Mouse (Mus musculus) heart, embryonic 16.5 days (tissue): ENCODE measurements around the gene Syt9. TPM values are rescaled to one million over a fixed set of nuclear protein-coding genes. Genes with fewer than 3 reads are reported as not detected.

Experiments
- ATAC-seq: fragments of 200-750 bp; cut with Nextera tagmentation; replicated peaks from 2 replicates; pipeline ENCODE4 v1.8.0; 2017; ENCODE audit warnings: moderate number of reproducible peaks; ENCODE audit not compliant: insufficient read depth, low FRiP score; ENCODE audit errors: extremely low read depth
- H3K27ac ChIP-seq: fragments of 300-500 bp; sonication (generic); 2 replicates; pipeline ENCODE4 v1.5.1; 2014; ENCODE audit warnings: mild to moderate bottlenecking, low read length, control low read depth, moderate library complexity
- H3K27me3 ChIP-seq: fragments of 300-500 bp; sonication (generic); 2 replicates; pipeline ENCODE4 v1.6.1; 2014; ENCODE audit warnings: low read length, mixed read lengths; ENCODE audit not compliant: control insufficient read depth, insufficient read depth
- H3K36me3 ChIP-seq: fragments of 300-500 bp; sonication (generic); 2 replicates; pipeline ENCODE4 v1.6.1; 2014; ENCODE audit not compliant: control insufficient read depth, insufficient read depth
- H3K4me1 ChIP-seq: fragments of 300-500 bp; sonication (generic); 2 replicates; pipeline ENCODE4 v1.6.1; 2014; ENCODE audit warnings: low read length, mixed read lengths; ENCODE audit not compliant: control insufficient read depth, insufficient read depth
- H3K4me2 ChIP-seq: fragments of 300-500 bp; sonication (generic); 2 replicates; pipeline ENCODE4 v1.6.1; 2014; ENCODE audit warnings: low read depth, mild to moderate bottlenecking, control low read depth, low read length
- H3K4me3 ChIP-seq: fragments of 300-500 bp; sonication (generic); 2 replicates; pipeline ENCODE4 v1.5.1; 2014; ENCODE audit warnings: mild to moderate bottlenecking, control low read depth, low read length
- H3K9ac ChIP-seq: fragments of 300-500 bp; sonication (generic); 2 replicates; pipeline ENCODE4 v1.6.1; 2014; ENCODE audit warnings: low read length, control low read depth
- H3K9me3 ChIP-seq: fragments of 300-500 bp; sonication (generic); replicated peaks from 2 replicates; pipeline ENCODE4 v1.6.1; 2016; ENCODE audit warnings: low read length; ENCODE audit not compliant: control insufficient read depth
- WGBS: fragments of 180-500 bp; shearing (Covaris S2); extraction: QIAGEN DNeasy Blood & Tissue Kit; methylation state at CpG from one replicate; pipeline ENCODE4 v1.1.7; 2014; 5-methylcytosine and 5-hydroxymethylcytosine counted together
- polyA plus RNA-seq: library from polyadenylated mRNA; unstranded; fragments of >200 nt; fragmentation: Nextera tagmentation; extraction: Ambion mirVana; gene quantifications from 2 replicates; pipeline ENCODE4 v1.2.1, GENCODE M21; 2015

Syt9 gene
- polyA plus RNA-seq, 1 experiment from 2014 or later = 0.33 TPM

GRCm38 (mm10) chr7:107371126-107371920, 795 bp downstream of the Syt9 start:
- peaks cover 6% of the 10 kb centered on the region for H3K4me1 ChIP-seq
- peak overlapping the region; percentile 70 for H3K4me3 ChIP-seq
- ATAC-seq = peak; percentile 16; the same call in 1 of the 2 replicates
- H3K9ac ChIP-seq = peak overlapping the region; percentile 60
- H3K27ac ChIP-seq = no peak overlapping the region
- no peaks in the 10 kb centered on the region for H3K36me3 ChIP-seq
- peak overlapping the region; percentile 99 for H3K4me2 ChIP-seq
- no peaks in the 10 kb centered on the region for H3K9me3 ChIP-seq
- WGBS = 3% methylated on average over 45 of the region's 45 CpGs
- peaks cover 47% of the 10 kb centered on the region for H3K27me3 ChIP-seq

- Histone ChIP-seq H3K4me2 (no peak overlapping the region), H3K4me3 (no peak overlapping the region), H3K27ac (no peak overlapping the region), H3K27me3 (no peaks in the 10 kb centered on the region), H3K9ac (no peak overlapping the region), H3K4me1 (no peaks in the 10 kb centered on the region), H3K9me3 (no peaks in the 10 kb centered on the region), H3K36me3 (no peaks in the 10 kb centered on the region)
- ATAC-seq = no peak
- WGBS = 80% methylated on average over 5 of the region's 5 CpGs
Observed at GRCm38 (mm10) chr7:107380562-107380961, 10.0 kb downstream of the Syt9 start.

GRCm38 (mm10) chr7:107389604-107390003, 19.1 kb downstream of the Syt9 start:
- H3K27me3 ChIP-seq = no peaks in the 10 kb centered on the region
- no peak overlapping the region for H3K4me2 ChIP-seq
- no peak overlapping the region for H3K9ac ChIP-seq
- no peaks in the 10 kb centered on the region for H3K9me3 ChIP-seq
- H3K36me3 ChIP-seq = no peaks in the 10 kb centered on the region
- ATAC-seq = no peak
- no peak overlapping the region for H3K4me3 ChIP-seq
- H3K4me1 ChIP-seq = no peaks in the 10 kb centered on the region
- H3K27ac ChIP-seq = no peak overlapping the region

- no peak overlapping the region for H3K4me3 ChIP-seq
- H3K4me2 ChIP-seq = no peak overlapping the region
- no peaks in the 10 kb centered on the region for H3K27me3 ChIP-seq
- no peak overlapping the region for H3K27ac ChIP-seq
- no peak overlapping the region for H3K9ac ChIP-seq
- H3K9me3 ChIP-seq = no peaks in the 10 kb centered on the region
- no peaks in the 10 kb centered on the region for H3K4me1 ChIP-seq
- no peaks in the 10 kb centered on the region for H3K36me3 ChIP-seq
- 34% methylated on average over 2 of the region's 2 CpGs for WGBS
- ATAC-seq = no peak
Observed at GRCm38 (mm10) chr7:107392749-107393148, 22.2 kb downstream of the Syt9 start.

GRCm38 (mm10) chr7:107400061-107400799, 29.7 kb downstream of the Syt9 start:
- no peaks in the 10 kb centered on the region for H3K4me1 ChIP-seq
- no peak overlapping the region for H3K4me2 ChIP-seq
- H3K9ac ChIP-seq = no peak overlapping the region
- ATAC-seq = no peak
- 78% methylated on average over 15 of the region's 15 CpGs for WGBS
- H3K9me3 ChIP-seq = no peaks in the 10 kb centered on the region
- H3K4me3 ChIP-seq = no peak overlapping the region
- no peaks in the 10 kb centered on the region for H3K27me3 ChIP-seq
- no peaks in the 10 kb centered on the region for H3K36me3 ChIP-seq
- H3K27ac ChIP-seq = no peak overlapping the region

GRCm38 (mm10) chr7:107403261-107403660, 32.7 kb downstream of the Syt9 start:
- Histone ChIP-seq H3K36me3 (no peaks in the 10 kb centered on the region), H3K4me3 (no peak overlapping the region), H3K9me3 (no peaks in the 10 kb centered on the region), H3K9ac (no peak overlapping the region), H3K4me2 (no peak overlapping the region), H3K27ac (no peak overlapping the region), H3K4me1 (no peaks in the 10 kb centered on the region), H3K27me3 (no peaks in the 10 kb centered on the region)
- WGBS = 74% methylated on average over 3 of the region's 3 CpGs
- ATAC-seq = no peak

- WGBS = 83% methylated on average over 6 of the region's 6 CpGs
- no peak overlapping the region for H3K4me2 ChIP-seq
Observed at GRCm38 (mm10) chr7:107414928-107415327, 44.4 kb downstream of the Syt9 start.

GRCm38 (mm10) chr7:107417043-107417850, 46.7 kb downstream of the Syt9 start:
- Histone ChIP-seq H3K4me2 (no peak overlapping the region), H3K27me3 (no peaks in the 10 kb centered on the region), H3K9ac (no peak overlapping the region), H3K9me3 (no peaks in the 10 kb centered on the region), H3K4me1 (no peaks in the 10 kb centered on the region), H3K4me3 (no peak overlapping the region), H3K36me3 (no peaks in the 10 kb centered on the region), H3K27ac (no peak overlapping the region)
- ATAC-seq = no peak
- WGBS = 58% methylated on average over 3 of the region's 3 CpGs

More at GRCm38 (mm10) chr7:107414928-107415327, 44.4 kb downstream of the Syt9 start:
- H3K4me3 ChIP-seq = no peak overlapping the region
- H3K27ac ChIP-seq = no peak overlapping the region
- H3K27me3 ChIP-seq = no peaks in the 10 kb centered on the region
- no peaks in the 10 kb centered on the region for H3K36me3 ChIP-seq
- no peaks in the 10 kb centered on the region for H3K9me3 ChIP-seq
- H3K4me1 ChIP-seq = no peaks in the 10 kb centered on the region
- H3K9ac ChIP-seq = no peak overlapping the region
- no peak for ATAC-seq
